Mouse (Mus musculus): Measurements from ENCODE around the gene Prickle2.

Prickle2 gene

GRCm38 (mm10) chr6:92427406-92428171 is 278.4 kb downstream of the Prickle2 start:
- DNase-seq = no peak

GRCm38 (mm10) chr6:92425901-92426300 is 280.1 kb downstream of the Prickle2 start:
- DNase-seq = no peak

GRCm38 (mm10) chr6:92425476-92425875 is 280.5 kb downstream of the Prickle2 start:
- no peak for DNase-seq

GRCm38 (mm10) chr6:92424991-92425390 is 281.0 kb downstream of the Prickle2 start:
- DNase-seq = no peak

GRCm38 (mm10) chr6:92422286-92422685 is 283.7 kb downstream of the Prickle2 start:
- peak; percentile 42 for DNase-seq

- DNase-seq = no peak
These were observed 285.8 kb downstream of the Prickle2 start for GRCm38 (mm10) chr6:92420106-92420505.

GRCm38 (mm10) chr6:92415405-92415755 is 290.6 kb downstream of the Prickle2 start:
- no peak for DNase-seq

GRCm38 (mm10) chr6:92414478-92415404 is 291.2 kb downstream of the Prickle2 start:
- peak; percentile 4 for DNase-seq

- no peak for DNase-seq
These were observed 292.0 kb downstream of the Prickle2 start for GRCm38 (mm10) chr6:92413982-92414381.

- no peak for DNase-seq
These were observed 296.2 kb downstream of the Prickle2 start for GRCm38 (mm10) chr6:92409788-92410187.

GRCm38 (mm10) chr6:92407259-92407658 is 298.7 kb downstream of the Prickle2 start:
- DNase-seq = no peak

- no peak for DNase-seq
These were observed 300.4 kb downstream of the Prickle2 start for GRCm38 (mm10) chr6:92405571-92405970.

GRCm38 (mm10) chr6:92397876-92398275 is 308.1 kb downstream of the Prickle2 start:
- DNase-seq = no peak

GRCm38 (mm10) chr6:92395556-92395955 is 310.4 kb downstream of the Prickle2 start:
- DNase-seq = no peak

- DNase-seq = no peak
These were observed 310.8 kb downstream of the Prickle2 start for GRCm38 (mm10) chr6:92395143-92395542.

- no peak for DNase-seq
These were observed 311.3 kb downstream of the Prickle2 start for GRCm38 (mm10) chr6:92394628-92395027.

GRCm38 (mm10) chr6:92390321-92390720 is 315.6 kb downstream of the Prickle2 start:
- no peak for DNase-seq

GRCm38 (mm10) chr6:92388681-92389080 is 317.3 kb downstream of the Prickle2 start:
- peak; percentile 5 for DNase-seq

- DNase-seq = no peak
These were observed 322.7 kb downstream of the Prickle2 start for GRCm38 (mm10) chr6:92383196-92383782.

GRCm38 (mm10) chr6:92381085-92381484 is 324.9 kb downstream of the Prickle2 start:
- no peak for DNase-seq

- no peak for DNase-seq
These were observed 331.1 kb downstream of the Prickle2 start for GRCm38 (mm10) chr6:92374826-92375225.

- no peak for DNase-seq
These were observed 335.1 kb downstream of the Prickle2 start for GRCm38 (mm10) chr6:92370896-92371295.

GRCm38 (mm10) chr6:92347278-92348028 is 358.5 kb downstream of the Prickle2 start:
- DNase-seq = no peak

Measured in kidney, postnatal 14 days (tissue).